Comparison of ENCODE assay signal across 9 mouse cellular contexts in the genomic region with DNA sequence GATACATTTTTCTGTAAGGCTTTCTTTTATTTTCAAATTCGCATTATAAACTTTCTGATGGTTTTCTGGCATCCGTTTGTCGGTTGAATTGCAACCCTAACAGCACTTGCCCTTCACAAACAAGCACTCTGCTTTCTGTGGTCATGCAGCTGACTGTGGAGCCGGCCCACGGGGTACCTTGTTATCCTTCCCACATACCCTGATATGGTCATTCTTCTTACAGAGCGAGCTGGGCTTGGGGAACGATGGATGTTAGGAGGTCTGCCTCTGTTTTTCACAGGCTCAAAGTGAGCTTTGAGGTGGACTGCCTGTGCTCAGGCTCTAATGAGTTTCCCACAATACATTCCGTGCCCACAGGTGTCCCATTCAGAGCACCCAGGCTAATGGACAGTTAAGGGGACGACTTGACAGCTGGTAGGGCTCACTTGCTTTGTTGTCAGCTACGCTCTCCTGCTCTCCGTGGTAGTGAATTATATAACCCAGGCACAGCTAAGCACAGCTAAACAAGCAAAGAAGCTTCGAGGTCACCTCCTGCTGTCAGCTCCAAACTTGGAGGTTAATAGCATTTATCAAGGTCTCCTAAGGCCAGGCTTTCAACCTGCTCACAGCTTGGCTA. TPM values are rescaled to one million over a fixed set of nuclear protein-coding genes. Genes with fewer than 3 reads are reported as not detected.
DNase-seq lines count a peak whose midpoint lies in the region; ATAC-seq and TF ChIP-seq lines count a peak whose summit lies in the region.
"Had no signal": no experiment of that assay in that cellular context is flagged by ENCODE, and none has a peak within 500 bp of the region (broad histone marks: within the 10 kb centered on the region; RNA-seq: fewer than 3 reads in every experiment).

No protein-coding gene starts in this region.

- H3K27ac ChIP-seq in layer of hippocampus, adult 2 months: peak overlapping the region; percentile 82
- H3K27ac ChIP-seq in embryonic facial prominence, embryonic 11.5 days (replicated peaks; ENCODE audit: low read depth, low read length): no peak overlapping the region
- H3K27ac ChIP-seq in hindbrain, embryonic 16.5 days (ENCODE audit: low read depth, low read length): peak overlapping the region; percentile 30; the same call in 1 of the 2 replicates
- peak overlapping the region; percentile 79 for H3K27ac ChIP-seq in olfactory bulb, adult 2 months (ENCODE audit: insufficient read depth, low read depth, low read length)

- no peaks in the 10 kb centered on the region for H3K27me3 ChIP-seq in embryonic facial prominence, embryonic 11.5 days (ENCODE audit: control insufficient read depth, insufficient read depth, low read length)
- H3K27me3 ChIP-seq in hindbrain, embryonic 16.5 days (replicated peaks; ENCODE audit: control insufficient read depth, insufficient read depth, low read length): no peaks in the 10 kb centered on the region

- WGBS in embryonic facial prominence, embryonic 11.5 days: 49% methylated on average over 12 of the region's 12 CpGs
- 21% methylated on average over 12 of the region's 12 CpGs for WGBS in hindbrain, embryonic 16.5 days
- WGBS in olfactory bulb, adult 2 months: 47% methylated on average over 12 of the region's 12 CpGs

- no peak overlapping the region; the same call in 1 of the 2 replicates for H3K4me3 ChIP-seq in layer of hippocampus, adult 2 months
- H3K4me3 ChIP-seq in embryonic facial prominence, embryonic 11.5 days (ENCODE audit: low read depth, low read length): no peak overlapping the region
- no peak overlapping the region for H3K4me3 ChIP-seq in hindbrain, embryonic 16.5 days (ENCODE audit: low read length)
- H3K4me3 ChIP-seq in olfactory bulb, adult 2 months (ENCODE audit: insufficient read depth, low read depth, low read length): no peak overlapping the region

- TF ChIP-seq CTCF in layer of hippocampus, adult 2 months (conservative IDR thresholded peaks at IDR 0.05): no peak
- TF ChIP-seq CTCF in olfactory bulb, adult 2 months (IDR thresholded peaks at IDR 0.05; ENCODE audit: insufficient read depth, low read depth, low read length): no peak

- TF ChIP-seq POLR2A in olfactory bulb, adult 2 months (IDR thresholded peaks at IDR 0.05; ENCODE audit: insufficient read depth, low read depth, low read length): no peak

- no peaks in the 10 kb centered on the region for H3K9me3 ChIP-seq in embryonic facial prominence, embryonic 11.5 days (replicated peaks; ENCODE audit: control insufficient read depth, low read length)
- no peaks in the 10 kb centered on the region for H3K9me3 ChIP-seq in hindbrain, embryonic 16.5 days (ENCODE audit: control insufficient read depth, low read length)

- no peaks in the 10 kb centered on the region; the same call in none of the 2 replicates for H3K36me3 ChIP-seq in embryonic facial prominence, embryonic 11.5 days (replicated peaks; ENCODE audit: control insufficient read depth, insufficient read depth, low read depth, low read length)
- no peaks in the 10 kb centered on the region for H3K36me3 ChIP-seq in hindbrain, embryonic 16.5 days (ENCODE audit: control insufficient read depth, insufficient read depth, low read length)

- no peaks in the 10 kb centered on the region; the same call in none of the 2 replicates for H3K4me1 ChIP-seq in embryonic facial prominence, embryonic 11.5 days (ENCODE audit: control insufficient read depth, insufficient read depth, low read length)
- peaks cover 17% of the 10 kb centered on the region for H3K4me1 ChIP-seq in hindbrain, embryonic 16.5 days (ENCODE audit: control insufficient read depth, insufficient read depth, low read depth, low read length)
- peaks cover 7% of the 10 kb centered on the region; the same call in 1 of the 2 replicates for H3K4me1 ChIP-seq in olfactory bulb, adult 2 months (ENCODE audit: control insufficient read depth, insufficient read depth, low read length)

- H3K4me2 ChIP-seq in embryonic facial prominence, embryonic 11.5 days (ENCODE audit: low read depth, low read length): no peak overlapping the region
- H3K4me2 ChIP-seq in hindbrain, embryonic 16.5 days (ENCODE audit: low read length): peak overlapping the region; percentile 37

- no peak overlapping the region for H3K9ac ChIP-seq in embryonic facial prominence, embryonic 11.5 days (replicated peaks; ENCODE audit: low read length)
- H3K9ac ChIP-seq in hindbrain, embryonic 16.5 days (ENCODE audit: low read depth, low read length): peak overlapping the region; percentile 1

- ATAC-seq in embryonic facial prominence, embryonic 11.5 days (replicated peaks; ENCODE audit: insufficient number of reproducible peaks, low FRiP score, low TSS enrichment, low read depth): peak; percentile 72
- peak; percentile 23; the same call in 1 of the 2 replicates for ATAC-seq in hindbrain, embryonic 16.5 days

- no peak for DNase-seq in layer of hippocampus, adult 2 months (ENCODE audit: low spot score in 2 of 2)
- DNase-seq in layer of hippocampus, postnatal 10 days (ENCODE audit: low spot score in 2 of 2): no peak
- DNase-seq in embryonic facial prominence, embryonic 11.5 days (ENCODE audit: low spot score): peak; percentile 37
- DNase-seq in layer of hippocampus, postnatal 25 days (ENCODE audit: extremely low spot score in 1 of 2, low spot score in 1 of 2): no peak
- no peak for DNase-seq in frontal cortex, postnatal 25 days (ENCODE audit: low spot score in 2 of 2)
- DNase-seq: cerebellum, adult 8-10 months; gastrocnemius, postnatal 36 days had no signal

RNA-seq across cellular contexts. Expression of a gene that starts 21.3 kb away (rescaled TPM):
- 100 to 1,000 TPM; 217 to 220 TPM for total RNA-seq in layer of hippocampus, adult 2 months (2021)
- total RNA-seq in layer of hippocampus, postnatal 10 days (2021): 100 to 1,000 TPM; 592 to 633 TPM
- polyA plus RNA-seq in embryonic facial prominence, embryonic 11.5 days (2014; fragmentation: Nextera tagmentation; extraction: Ambion mirVana): 499 and 596 TPM in 2 replicates
- 800 and 988 TPM in 2 replicates for polyA plus RNA-seq in hindbrain, embryonic 16.5 days (2015; fragmentation: Nextera tagmentation; extraction: Ambion mirVana)
- polyA plus RNA-seq in olfactory bulb, adult 2 months (2012; ENCODE audit: insufficient read depth, insufficient read length, low replicate concordance, missing spikeins): 318 TPM in 1 of 2 replicates, not detected in the other
- total RNA-seq in layer of hippocampus, postnatal 25 days (2021): 100 to 1,000 TPM; 253 to 267 TPM
